Mouse (Mus musculus) gastrocnemius, adult 2 months (tissue): Measurements from ENCODE around the gene Otop1. TPM values are rescaled to one million over a fixed set of nuclear protein-coding genes. Genes with fewer than 3 reads are reported as not detected.

Source experiments
- DNase-seq: peaks from one replicate; pipeline ENCODE4 v3.0.0; 2022
- H3K27ac ChIP-seq: fragments of 200-600 bp; 2 replicates; pipeline ENCODE4 v1.8.1; 2022; ENCODE audit warnings: mild to moderate bottlenecking
- H3K4me3 ChIP-seq: fragments of 200-600 bp; 2 replicates; pipeline ENCODE4 v1.8.1; 2022; ENCODE audit warnings: mild to moderate bottlenecking, moderate library complexity
- CTCF ChIP-seq: fragments of 200-600 bp; IDR thresholded peaks from 2 replicates; pipeline ENCODE4 v1.8.1; 2022; ENCODE audit warnings: antibody characterized with exemption, mild to moderate bottlenecking, moderate library complexity
- intact Hi-C: fragments of 180-260 bp; cut with DNase I; formaldehyde crosslinking; loops from one replicate; pipeline ENCODE4 v1.15.1; 2025
- total RNA-seq, 2 experiments: library from RNA; stranded (reverse); gene quantifications; 2 replicates each; pipeline ENCODE4 v1.2.3; 2021

Otop1 gene
- total RNA-seq, 2 experiments from 2014 or later: 0.18 to 0.20 TPM

- peak; percentile 60 for TF ChIP-seq CTCF
- intact Hi-C loops: loop anchor here (5.0 kb wide), 1 partner anchor 278 kb away; no protein-coding TSS in a partner anchor
- H3K27ac ChIP-seq: no peak overlapping the region
- DNase-seq: peak; percentile 56
- no peak overlapping the region for H3K4me3 ChIP-seq
These were observed 33.1 kb downstream of the Otop1 start for GRCm38 (mm10) chr5:38308873-38309272.

- no peak overlapping the region for H3K27ac ChIP-seq
- DNase-seq: no peak
- H3K4me3 ChIP-seq: no peak overlapping the region
- TF ChIP-seq CTCF: no peak
- intact Hi-C loops: loop anchor here (5.0 kb wide), 1 partner anchor 278 kb away; no protein-coding TSS in a partner anchor
These were observed 34.0 kb downstream of the Otop1 start for GRCm38 (mm10) chr5:38309795-38310194.

DNA sequence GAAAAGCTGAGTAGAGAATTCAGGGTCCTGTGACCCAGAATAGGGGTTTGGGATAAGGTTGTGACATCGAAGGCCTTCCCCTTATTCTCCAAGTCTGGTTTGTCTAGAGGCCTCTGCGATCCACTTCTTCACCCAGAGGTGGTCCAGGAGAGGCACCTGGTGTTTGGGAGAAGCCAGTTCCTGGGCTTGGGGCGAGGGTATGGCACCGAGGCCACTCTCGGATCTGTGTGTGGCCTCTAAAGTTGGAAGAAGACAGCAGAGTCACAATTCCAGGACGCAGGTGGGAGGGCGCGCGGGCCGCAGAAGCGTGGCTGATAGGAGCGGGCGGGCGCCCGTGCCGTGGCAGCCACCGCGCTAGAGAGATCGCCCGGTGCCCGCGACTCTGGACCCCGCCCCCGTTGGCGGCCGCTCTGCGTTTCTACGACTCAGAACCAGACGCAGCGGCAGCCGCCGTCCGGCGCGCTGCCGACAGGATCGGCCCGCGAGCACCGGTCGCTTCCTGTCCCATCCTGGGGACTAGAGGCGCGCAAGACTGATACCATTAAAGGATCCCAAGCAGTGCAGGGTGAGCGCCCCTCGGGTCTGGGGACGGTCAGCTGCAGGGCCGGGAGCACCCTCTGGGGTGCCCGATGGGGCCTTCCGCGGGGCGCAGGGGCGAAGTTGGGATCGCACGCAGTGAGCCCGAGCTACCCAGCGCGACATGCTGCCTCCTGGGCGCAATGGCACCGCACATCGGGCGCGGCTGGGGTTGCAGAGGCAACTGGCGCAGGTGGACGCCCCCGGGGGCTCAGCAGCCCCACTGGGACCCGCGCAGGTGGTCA is 43.4 kb downstream of the Otop1 start, which contains the start of gene Drd5:
Gene Drd5, plus strand, starts transcription at position 402 of the 821 bp plus-strand sequence.
- no peak for TF ChIP-seq CTCF
- Histone ChIP-seq H3K4me3 (no peak within 1 kb of the TSS), H3K27ac (no peak within 1 kb of the TSS)
- no peak for DNase-seq
- intact Hi-C loops: no loop called here

GRCm38 (mm10) chr5:38333381-38333780 is 57.6 kb downstream of the Otop1 start:
- Histone ChIP-seq H3K4me3 (no peak overlapping the region), H3K27ac (no peak overlapping the region)
- intact Hi-C loops: no loop called here
- DNase-seq: no peak
- TF ChIP-seq CTCF: no peak

- TF ChIP-seq CTCF: peak; percentile 7; the same call in 1 of the 2 replicates
- intact Hi-C loops: no loop called here
- no peak for DNase-seq
- no peak overlapping the region for H3K27ac ChIP-seq
- H3K4me3 ChIP-seq: no peak overlapping the region
These were observed 58.8 kb downstream of the Otop1 start for GRCm38 (mm10) chr5:38334582-38334981.

- no peak overlapping the region for H3K27ac ChIP-seq
- intact Hi-C loops: no loop called here
- DNase-seq: no peak
- no peak for TF ChIP-seq CTCF
- no peak overlapping the region for H3K4me3 ChIP-seq
These were observed 67.3 kb downstream of the Otop1 start for GRCm38 (mm10) chr5:38343101-38343500.

DNA sequence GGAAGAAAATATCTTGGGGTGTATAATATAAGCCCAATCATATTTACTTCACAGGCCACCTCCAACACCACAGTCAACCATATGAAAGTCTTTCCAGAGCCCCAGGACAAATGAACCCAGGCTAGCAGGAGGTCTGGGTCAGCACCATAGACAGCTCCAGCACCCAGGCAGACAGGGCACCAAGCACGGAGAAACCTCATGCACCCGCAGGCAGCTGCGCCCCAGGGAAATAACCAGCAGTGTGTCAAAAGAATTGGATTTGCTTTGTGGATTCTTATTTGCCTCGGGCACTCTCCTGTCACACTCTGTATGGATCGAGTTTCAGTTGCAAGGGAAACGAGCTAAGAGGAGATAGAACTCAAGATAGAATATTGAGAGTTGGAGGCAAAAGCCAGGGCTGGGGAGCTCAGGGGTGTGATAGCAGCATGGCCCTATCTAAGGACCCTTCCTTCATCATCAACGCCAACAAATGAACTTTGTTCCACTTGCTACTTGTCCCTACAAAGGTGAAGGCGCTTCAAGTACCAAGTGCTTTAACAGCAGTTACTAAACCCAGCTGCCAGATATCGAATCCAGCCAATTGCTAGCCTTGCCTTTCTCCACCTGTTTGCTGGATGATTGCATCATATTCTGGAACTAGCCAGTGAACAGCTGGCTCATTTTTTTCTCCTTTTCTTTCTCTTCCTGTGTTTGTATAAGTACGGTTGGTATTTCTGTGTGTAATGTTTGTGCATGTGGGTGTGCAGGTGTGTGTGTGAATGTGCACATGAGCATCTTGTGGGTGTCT is 71.1 kb downstream of the Otop1 start:
- TF ChIP-seq CTCF: no peak
- Histone ChIP-seq H3K27ac (no peak overlapping the region), H3K4me3 (no peak overlapping the region)
- intact Hi-C loops: no loop called here
- DNase-seq: no peak

GRCm38 (mm10) chr5:38350351-38350929 is 74.7 kb downstream of the Otop1 start:
- Histone ChIP-seq H3K27ac (no peak overlapping the region), H3K4me3 (no peak overlapping the region)
- DNase-seq: no peak
- TF ChIP-seq CTCF: no peak
- intact Hi-C loops: no loop called here

Other genes starting within 250 kb of the Otop1 start
- gene Stx18, start 237.2 kb upstream of the Otop1 start, total RNA-seq: 10 to 100 TPM; 14.3 to 15.1 TPM
- 1 to 10 TPM; 2.4 to 2.5 TPM for gene Nsg1, start 116.1 kb upstream of the Otop1 start, total RNA-seq
- 1 to 10 TPM; 2.6 to 3.1 TPM for gene Zbtb49, start 55.5 kb upstream of the Otop1 start, total RNA-seq
- 10 to 100 TPM; 18.7 to 19.9 TPM for gene Lyar, start 55.5 kb upstream of the Otop1 start, total RNA-seq
- 1 to 10 TPM; 6.6 to 8.1 TPM for gene Tmem128, start 15.8 kb upstream of the Otop1 start, total RNA-seq
- gene Drd5, start 43.4 kb downstream of the Otop1 start, total RNA-seq: not detected
- gene Slc2a9, start 227.2 kb downstream of the Otop1 start, total RNA-seq: under 1 TPM; 0.20 to 0.25 TPM